Mouse (Mus musculus) urinary bladder, postnatal 4 days (tissue): ENCODE measurements around the gene Lgals3.
"Not testable (repeated sequence)": the region's sequence is repeated elsewhere in the genome, so short reads cannot be mapped to it uniquely, and the experiment has no call there.

Experiments used
- DNase-seq, 2 experiments: peaks; one replicate each; pipeline ENCODE4 v3.0.0; 2021 to 2022; ENCODE audit warnings: low spot score in 2 of 2

Lgals3 gene

GRCm38 (mm10) chr14:47367461-47367860, at the start of gene Lgals3:
Lgals3 (plus strand) TSS chr14:47367751.
- no peak for DNase-seq

- DNase-seq = no peak
These were observed 48.2 kb upstream of the Lgals3 start for GRCm38 (mm10) chr14:47319362-47319761.

GRCm38 (mm10) chr14:47321581-47321980, 46.0 kb upstream of the Lgals3 start:
- not testable (repeated sequence) for DNase-seq

- DNase-seq = no peak
These were observed 41.4 kb upstream of the Lgals3 start for GRCm38 (mm10) chr14:47325965-47326761.

- DNase-seq = no peak
These were observed 40.2 kb upstream of the Lgals3 start for GRCm38 (mm10) chr14:47327347-47327746.

- no peak for DNase-seq
These were observed 35.6 kb upstream of the Lgals3 start for GRCm38 (mm10) chr14:47331920-47332319.

GRCm38 (mm10) chr14:47334819-47335218, 32.7 kb upstream of the Lgals3 start:
- peak in 1 of 2 experiments; percentile 74 for DNase-seq

GRCm38 (mm10) chr14:47335300-47335699, 32.3 kb upstream of the Lgals3 start:
- no peak for DNase-seq

GRCm38 (mm10) chr14:47340231-47340925, 27.2 kb upstream of the Lgals3 start:
- DNase-seq = no peak

GRCm38 (mm10) chr14:47341811-47342291, 25.7 kb upstream of the Lgals3 start:
- no peak for DNase-seq

- DNase-seq = no peak
These were observed 20.8 kb upstream of the Lgals3 start for GRCm38 (mm10) chr14:47346715-47347114.

- DNase-seq = no peak
These were observed 16.6 kb upstream of the Lgals3 start for GRCm38 (mm10) chr14:47350974-47351373.

GRCm38 (mm10) chr14:47352272-47352671, 15.3 kb upstream of the Lgals3 start:
- DNase-seq = no peak

- DNase-seq = no peak
These were observed 14.3 kb upstream of the Lgals3 start for GRCm38 (mm10) chr14:47353240-47353639.

GRCm38 (mm10) chr14:47354111-47354577, 13.4 kb upstream of the Lgals3 start:
- no peak for DNase-seq

- DNase-seq = no peak
These were observed 12.6 kb upstream of the Lgals3 start for GRCm38 (mm10) chr14:47354948-47355347.

- no peak for DNase-seq
These were observed 10.9 kb upstream of the Lgals3 start for GRCm38 (mm10) chr14:47356622-47357021.

GRCm38 (mm10) chr14:47359610-47360009, 7.9 kb upstream of the Lgals3 start:
- DNase-seq = no peak

GRCm38 (mm10) chr14:47361418-47361817, 6.1 kb upstream of the Lgals3 start:
- no peak for DNase-seq

- DNase-seq = no peak
These were observed 5.7 kb upstream of the Lgals3 start for GRCm38 (mm10) chr14:47361899-47362298.

- DNase-seq = peak in 1 of 2 experiments; percentile 39
These were observed 2.7 kb upstream of the Lgals3 start for GRCm38 (mm10) chr14:47364742-47365449.

GRCm38 (mm10) chr14:47366881-47367321, 650 bp upstream of the Lgals3 start:
- DNase-seq = peak; percentile 39 to 60
